Mouse (Mus musculus) embryo, embryonic 10.5 days (tissue): ENCODE results near the gene Ubap2l.

Source experiments
- DNase-seq: peaks from one replicate; pipeline ENCODE4 v3.0.0-alpha.2; 2015; ENCODE audit warnings: low spot score

The Ubap2l gene

DNA sequence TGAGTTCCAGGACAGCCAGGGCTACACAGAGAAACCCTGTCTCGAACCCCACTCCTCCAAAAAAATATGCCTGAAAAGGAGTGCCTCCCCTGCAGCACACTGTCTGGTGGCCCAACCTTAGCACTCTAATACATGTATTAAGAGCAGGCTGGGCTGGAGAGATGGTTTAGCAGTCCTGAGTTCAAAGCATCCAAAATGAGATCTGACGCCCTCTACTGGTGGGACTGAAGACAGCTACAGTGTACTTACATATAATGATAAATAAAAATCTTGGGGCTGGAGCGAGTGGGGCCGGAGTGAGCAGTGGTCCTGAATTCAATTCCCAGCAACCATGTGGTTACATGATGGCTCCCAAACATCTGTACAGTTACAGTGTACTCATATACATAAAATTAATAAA, 85.5 kb downstream of the Ubap2l start:
- DNase-seq, result peak; percentile 49

DNA sequence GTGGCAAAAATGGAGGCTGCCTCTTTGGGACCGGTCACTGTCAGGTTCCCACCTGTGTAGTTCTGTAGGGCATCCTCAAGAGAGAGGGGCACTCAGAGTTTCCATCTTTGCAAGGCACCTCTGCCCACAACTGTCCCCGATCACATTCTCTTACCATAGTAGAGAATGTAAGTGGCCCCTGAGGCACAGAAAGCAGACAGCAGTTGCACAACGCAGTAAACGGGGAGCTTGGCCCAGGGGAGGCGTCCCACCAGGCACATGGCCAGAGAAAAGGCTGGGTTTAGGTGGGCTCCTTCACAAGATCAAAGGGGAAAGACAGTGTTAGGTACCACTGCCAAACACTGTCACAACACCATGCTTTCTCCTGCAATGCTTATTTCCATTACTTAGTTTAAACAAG, 86.5 kb downstream of the Ubap2l start:
- no peak for DNase-seq

- DNase-seq, result no peak
These were observed 86.9 kb downstream of the Ubap2l start for GRCm38 (mm10) chr3:89965557-89965956.

DNA sequence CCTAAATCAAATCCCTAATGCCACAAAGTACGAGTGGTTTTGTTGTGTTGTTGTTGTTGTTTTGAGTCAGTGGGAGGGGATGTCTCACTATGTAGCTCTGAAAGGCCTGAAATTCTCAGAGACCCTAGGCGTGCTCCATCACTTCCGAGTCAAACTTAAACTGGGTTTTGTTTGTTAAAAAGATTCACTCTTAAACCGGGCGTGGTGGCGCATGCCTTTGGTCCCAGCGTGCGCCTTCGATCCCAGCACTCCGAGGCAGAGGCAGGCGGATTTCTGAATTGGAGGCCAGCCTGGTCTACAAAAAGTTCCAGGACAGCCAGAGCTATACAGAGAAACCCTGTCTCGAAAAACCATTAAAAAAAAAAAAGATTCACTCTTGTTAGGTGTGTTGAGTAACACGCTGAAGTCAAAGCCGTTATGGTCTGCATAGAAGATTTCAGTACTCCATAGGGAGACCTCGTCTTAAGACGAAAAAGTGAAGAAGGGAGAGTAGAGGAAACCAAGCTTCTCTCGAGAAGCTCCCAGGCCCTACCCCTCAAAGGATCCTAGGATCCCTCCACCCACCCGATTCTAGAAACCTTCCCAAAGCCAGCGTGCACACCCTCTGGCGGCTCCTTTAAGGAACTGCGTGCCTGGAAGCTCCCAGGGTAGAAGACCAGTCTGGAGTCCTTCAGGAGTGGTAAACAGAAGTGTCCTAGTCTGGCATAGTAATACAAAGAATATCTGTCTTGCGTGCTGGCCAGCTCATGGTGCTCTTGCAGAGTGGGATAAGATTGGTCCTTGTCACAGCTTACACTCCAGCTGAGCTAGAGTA, 88.3 kb downstream of the Ubap2l start:
- DNase-seq, result peak; percentile 95

- peak; percentile 86 for DNase-seq
These were observed 89.1 kb downstream of the Ubap2l start, which contains the start of gene Atp8b2 for GRCm38 (mm10) chr3:89963221-89963763. TSS of gene Atp8b2 (minus strand) at chr3:89963508.

GRCm38 (mm10) chr3:89962751-89963220, 89.6 kb downstream of the Ubap2l start:
- DNase-seq, result no peak

DNA sequence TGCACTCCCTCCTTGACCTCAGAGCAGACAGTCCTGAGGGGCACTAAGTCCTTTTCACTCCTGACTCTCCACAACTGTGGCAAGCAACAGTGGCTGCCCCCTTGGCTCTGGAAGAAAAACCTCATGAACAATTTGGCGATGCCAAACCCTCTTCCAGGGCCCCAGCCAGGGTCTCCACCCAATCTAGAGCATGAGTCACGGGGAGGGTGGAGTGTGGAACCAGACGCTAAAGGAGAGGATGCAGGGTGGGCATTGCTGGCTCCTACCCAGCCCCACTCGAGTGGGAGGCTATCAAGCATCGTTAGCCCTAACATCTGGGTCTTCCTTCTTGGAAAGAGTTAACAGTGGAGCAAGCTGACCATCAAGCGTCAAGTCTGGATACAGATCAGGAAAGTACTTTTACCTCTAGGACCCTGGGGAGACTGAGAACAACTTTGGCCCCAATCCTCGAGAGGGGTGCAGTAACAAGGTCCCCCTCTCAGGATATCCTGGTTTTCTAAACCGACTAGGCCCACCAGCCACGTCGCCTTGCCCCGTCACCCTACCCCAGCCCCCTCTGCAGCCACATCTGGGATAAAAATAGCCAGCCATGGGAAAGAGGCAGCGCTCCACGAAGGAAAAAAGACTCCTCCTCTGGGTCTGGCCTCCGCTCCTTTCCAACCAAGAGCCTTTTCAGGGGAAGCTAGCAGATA, 90.2 kb downstream of the Ubap2l start:
- peak; percentile 9 for DNase-seq

DNA sequence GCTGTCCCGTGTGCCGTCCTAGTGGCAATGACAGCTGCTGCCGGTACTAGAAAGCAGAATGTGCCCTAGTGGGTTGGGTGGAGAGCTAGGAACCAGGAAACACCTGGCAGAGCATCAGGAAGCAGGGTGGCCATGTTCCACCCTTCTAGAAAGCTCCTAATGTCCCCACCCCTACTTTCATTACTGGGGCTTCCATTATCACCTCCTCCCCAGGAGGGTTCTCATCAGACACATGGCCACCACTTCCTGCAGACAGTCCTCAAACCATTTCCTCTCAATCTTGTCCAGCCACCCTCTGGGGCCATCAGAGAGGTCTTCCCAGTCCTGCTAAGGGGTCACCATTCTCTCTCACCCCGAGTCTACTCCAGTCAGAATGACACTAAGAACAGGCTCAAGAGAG, 91.0 kb downstream of the Ubap2l start:
- DNase-seq, result no peak

GRCm38 (mm10) chr3:89960469-89960868, 92.0 kb downstream of the Ubap2l start:
- peak; percentile 94 for DNase-seq

GRCm38 (mm10) chr3:89959435-89959834, 93.0 kb downstream of the Ubap2l start:
- no peak for DNase-seq

DNA sequence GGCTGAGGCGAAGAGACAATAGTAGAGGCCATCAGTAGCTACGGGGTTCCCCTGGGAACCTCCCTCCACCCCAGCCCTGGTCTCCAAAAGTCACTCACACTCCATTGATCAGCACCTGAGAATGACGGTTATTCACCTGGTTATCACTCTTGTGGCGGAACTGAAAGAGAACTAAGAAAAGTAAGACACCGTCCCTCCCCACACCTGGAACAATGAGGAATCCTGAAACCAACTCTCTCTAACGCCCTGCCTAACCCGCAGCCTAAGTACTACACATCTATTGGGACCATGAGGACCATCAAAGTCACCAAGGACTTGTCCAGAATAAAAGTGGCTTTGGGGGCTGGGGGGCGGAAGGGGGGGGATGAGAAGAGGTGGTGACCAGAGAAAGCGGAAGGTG, 94.5 kb downstream of the Ubap2l start:
- no peak for DNase-seq

GRCm38 (mm10) chr3:89956177-89956971, 96.1 kb downstream of the Ubap2l start:
- DNase-seq, result no peak

GRCm38 (mm10) chr3:89953420-89953819, 99.0 kb downstream of the Ubap2l start:
- peak; percentile 92 for DNase-seq
